8 mouse cellular contexts compared by ENCODE assay signal in the genomic region with DNA sequence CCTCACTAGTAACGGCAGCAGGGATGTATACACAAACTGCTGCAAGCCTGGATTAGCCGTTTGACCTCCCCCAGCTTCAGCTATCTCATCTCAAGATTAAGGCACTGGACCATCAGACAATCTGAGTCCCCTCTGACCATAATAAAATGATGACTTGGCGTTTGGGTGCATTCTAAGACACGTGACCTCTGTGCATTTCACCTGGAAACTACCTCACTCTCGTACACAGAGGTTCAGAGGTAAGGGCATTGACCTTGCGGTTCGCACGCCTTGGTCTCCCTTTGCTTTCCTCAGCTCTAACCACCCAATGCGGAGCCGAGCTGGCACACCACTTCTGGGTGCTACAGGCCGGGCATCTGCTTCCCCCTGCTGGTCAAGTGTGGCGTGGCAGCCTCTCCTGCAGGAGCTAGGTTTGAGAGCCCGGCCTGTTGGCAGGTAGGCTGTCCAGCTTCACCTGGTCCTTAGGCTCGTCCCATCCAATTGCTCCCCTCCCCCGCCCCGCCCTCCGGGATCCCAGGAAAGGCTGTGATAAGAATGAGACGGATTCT. TPM values are rescaled to one million over a fixed set of nuclear protein-coding genes. Genes with fewer than 3 reads are reported as not detected.
DNase-seq lines count a peak whose midpoint lies in the region; ATAC-seq and TF ChIP-seq lines count a peak whose summit lies in the region.

No protein-coding gene starts in this region.

- H3K4me1 ChIP-seq in hindbrain, embryonic 16.5 days (ENCODE audit: control insufficient read depth, insufficient read depth, low read depth, low read length) = no peaks in the 10 kb centered on the region; the same call in 1 of the 2 replicates

- peak overlapping the region; percentile 40; the same call in 1 of the 2 replicates for H3K27ac ChIP-seq in gastrocnemius, adult 2 months
- H3K27ac ChIP-seq in hindbrain, embryonic 16.5 days (ENCODE audit: low read depth, low read length) = no peak overlapping the region

- H3K27me3 ChIP-seq in hindbrain, embryonic 16.5 days (replicated peaks; ENCODE audit: control insufficient read depth, insufficient read depth, low read length) = peaks cover 57% of the 10 kb centered on the region

- H3K36me3 ChIP-seq in hindbrain, embryonic 16.5 days (ENCODE audit: control insufficient read depth, insufficient read depth, low read length) = no peaks in the 10 kb centered on the region

- peak; percentile 85 for DNase-seq in R1 (ENCODE audit: low read depth, low spot score)
- DNase-seq in cerebellum, postnatal 36 days = peak; percentile 94 to 98
- peak; percentile 95 for DNase-seq in gastrocnemius, adult 2 months
- DNase-seq in left cerebral cortex, adult 11 months (ENCODE audit: low spot score) = peak; percentile 74
- DNase-seq in lung, postnatal 36 days = peak; percentile 96
- DNase-seq in retina, embryonic 14.5 days (ENCODE audit: low spot score) = peak; percentile 94
- peak; percentile 84 to 89 for DNase-seq in thymus, postnatal 36 days

- peak overlapping the region; percentile 32; the same call in 1 of the 2 replicates for H3K4me2 ChIP-seq in hindbrain, embryonic 16.5 days (ENCODE audit: low read length)

- H3K4me3 ChIP-seq in gastrocnemius, adult 2 months = peak overlapping the region; percentile 31; the same call in 1 of the 2 replicates
- no peak overlapping the region for H3K4me3 ChIP-seq in hindbrain, embryonic 16.5 days (ENCODE audit: low read length)

- peak; percentile 86 for ATAC-seq in hindbrain, embryonic 16.5 days

- 1% methylated on average over 18 of the region's 18 CpGs for WGBS in hindbrain, embryonic 16.5 days

- no peak; the same call in 1 of the 2 replicates for TF ChIP-seq CTCF in gastrocnemius, adult 2 months (IDR thresholded peaks at IDR 0.05)

- no peaks in the 10 kb centered on the region for H3K9me3 ChIP-seq in hindbrain, embryonic 16.5 days (ENCODE audit: control insufficient read depth, low read length)

- H3K9ac ChIP-seq in hindbrain, embryonic 16.5 days (ENCODE audit: low read depth, low read length) = no peak overlapping the region

- intact Hi-C loops in gastrocnemius, adult 2 months (cut with DNase I) = loop anchor here (1.0 to 2.0 kb wide), 3 partner anchors 211 to 416 kb away; partner anchors contain the start of gene Hoxc10

RNA-seq across cellular contexts. Expression of gene Smug1, which starts 10.1 kb away (rescaled TPM):
- 10 to 100 TPM; 10.8 to 12.7 TPM for total RNA-seq in gastrocnemius, adult 2 months (2021)
- polyA plus RNA-seq in hindbrain, embryonic 16.5 days (2015; fragmentation: Nextera tagmentation; extraction: Ambion mirVana) = 25.1 and 29.1 TPM in 2 replicates
